Mouse (Mus musculus): ENCODE results near the gene Itpr1. TPM values are rescaled to one million over a fixed set of nuclear protein-coding genes. Genes with fewer than 3 reads are reported as not detected.
A peak's percentile ranks its signal among the peaks of the same experiment; 100 is the strongest.

Itpr1 gene
- polyA plus RNA-seq, 1 experiment from 2014 or later: 7.4 TPM

DNA sequence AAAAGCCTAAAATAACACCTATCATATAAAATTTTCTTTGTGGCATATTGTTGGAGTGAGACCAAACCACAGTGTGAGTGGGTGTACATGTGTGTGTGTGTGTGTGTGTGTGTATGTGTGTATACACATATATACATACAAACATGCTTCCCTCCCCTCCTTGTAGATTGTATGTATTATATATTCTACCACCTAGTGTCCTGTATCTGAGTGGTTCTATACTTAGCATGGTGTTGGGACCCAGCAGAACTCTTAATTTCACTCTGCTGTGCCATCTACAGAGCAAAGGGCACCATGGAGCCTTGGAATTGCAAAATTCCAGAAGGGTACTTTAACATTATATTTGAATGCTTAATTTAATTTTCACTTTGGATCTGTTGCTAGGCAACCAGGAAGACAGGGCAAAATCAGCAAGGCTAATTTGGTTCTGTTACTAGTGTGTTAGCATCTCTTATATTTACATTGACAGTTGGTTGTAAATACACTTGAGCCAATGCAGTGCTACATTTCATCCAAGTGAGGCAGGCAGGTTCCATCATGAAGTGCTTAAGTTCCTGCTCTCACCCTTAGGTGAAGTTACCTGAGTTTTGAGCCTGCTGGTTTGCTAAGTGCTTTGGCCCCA lies 122.4 kb downstream of the Itpr1 start:
- H3K27me3 ChIP-seq: no peaks in the 10 kb centered on the region
- no peak overlapping the region for H3K27ac ChIP-seq (replicated peaks)
- no peaks in the 10 kb centered on the region for H3K9me3 ChIP-seq
- H3K36me3 ChIP-seq: no peaks in the 10 kb centered on the region
- ATAC-seq (ENCODE audit: low FRiP score, low read depth): no peak
- no peaks in the 10 kb centered on the region for H3K4me1 ChIP-seq
- H3K4me2 ChIP-seq (replicated peaks): no peak overlapping the region
- H3K9ac ChIP-seq (replicated peaks): no peak overlapping the region
- H3K4me3 ChIP-seq: no peak overlapping the region

DNA sequence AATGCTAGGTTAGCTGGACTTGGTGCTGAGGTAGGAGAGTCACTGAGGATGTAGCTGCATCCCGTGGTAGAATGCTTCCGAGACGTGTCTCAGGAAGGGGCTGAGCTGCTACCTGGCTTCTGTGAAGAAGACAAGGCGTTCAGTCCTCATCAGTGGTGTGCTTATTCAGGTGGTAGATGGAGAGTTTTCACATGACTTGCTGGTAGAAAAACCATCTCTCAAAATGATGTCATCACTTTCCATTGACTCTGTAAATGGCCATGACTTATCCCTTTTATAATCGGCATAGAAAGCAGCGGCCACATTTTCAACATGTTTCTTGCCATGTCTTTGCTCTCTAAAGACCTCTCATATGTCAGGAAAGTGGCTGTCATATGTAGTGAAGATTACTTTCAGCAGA lies 123.6 kb downstream of the Itpr1 start:
- Histone ChIP-seq H3K36me3 (no peaks in the 10 kb centered on the region), H3K9ac (replicated peaks) (no peak overlapping the region), H3K4me2 (replicated peaks) (no peak overlapping the region), H3K27ac (replicated peaks) (no peak overlapping the region), H3K27me3 (no peaks in the 10 kb centered on the region), H3K4me1 (no peaks in the 10 kb centered on the region), H3K9me3 (no peaks in the 10 kb centered on the region), H3K4me3 (no peak overlapping the region)
- 90% methylated on average over 6 of the region's 6 CpGs for WGBS
- ATAC-seq (ENCODE audit: low FRiP score, low read depth): no peak

DNA sequence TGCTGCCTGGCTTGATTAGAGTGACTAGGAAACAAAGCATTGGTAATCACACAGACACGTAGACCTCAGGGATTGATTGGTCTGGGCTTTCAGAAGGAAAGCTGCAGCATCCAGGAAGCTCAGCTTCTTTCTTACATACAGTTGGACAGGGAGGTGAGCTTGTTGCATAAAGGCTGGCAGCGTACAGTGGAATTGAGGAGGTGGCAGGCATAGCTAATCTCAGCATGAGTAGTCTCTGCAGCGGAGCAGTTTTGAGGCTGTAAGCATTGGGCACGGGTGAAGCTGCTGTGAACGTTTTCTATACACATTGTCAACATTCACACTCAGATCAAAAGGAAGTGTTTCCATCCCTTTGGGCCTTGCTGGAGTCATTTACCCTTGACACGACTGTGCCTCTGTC lies 124.4 kb downstream of the Itpr1 start:
- ATAC-seq (ENCODE audit: low FRiP score, low read depth): no peak
- Histone ChIP-seq H3K4me2 (replicated peaks) (no peak overlapping the region), H3K36me3 (no peaks in the 10 kb centered on the region), H3K4me3 (no peak overlapping the region), H3K9me3 (no peaks in the 10 kb centered on the region), H3K27ac (replicated peaks) (no peak overlapping the region), H3K9ac (replicated peaks) (no peak overlapping the region), H3K4me1 (no peaks in the 10 kb centered on the region), H3K27me3 (no peaks in the 10 kb centered on the region)
- 78% methylated on average over 6 of the region's 6 CpGs for WGBS

DNA sequence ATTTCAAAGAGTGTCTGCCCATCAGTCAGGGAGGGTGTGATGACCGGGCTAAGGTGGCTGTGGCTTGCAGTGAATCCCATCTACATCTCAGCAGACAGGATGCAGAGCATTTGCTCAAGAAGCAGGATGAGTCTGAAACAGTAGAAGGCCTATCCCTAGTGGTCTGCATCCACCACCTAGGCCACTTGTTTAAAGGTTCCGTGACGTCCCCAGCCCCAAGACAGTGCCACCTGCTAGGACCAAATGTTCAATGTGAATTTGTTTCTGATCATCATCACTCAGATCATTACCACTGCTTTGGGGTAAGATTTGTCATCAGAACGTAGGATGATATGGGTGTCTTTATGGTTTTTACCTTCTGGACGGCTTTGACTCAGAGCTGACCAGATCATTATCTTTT lies 125.5 kb downstream of the Itpr1 start:
- no peak overlapping the region for H3K4me3 ChIP-seq
- no peaks in the 10 kb centered on the region for H3K36me3 ChIP-seq
- H3K27ac ChIP-seq (replicated peaks): no peak overlapping the region
- no peak overlapping the region for H3K4me2 ChIP-seq (replicated peaks)
- no peaks in the 10 kb centered on the region for H3K27me3 ChIP-seq
- WGBS: 97% methylated on average over 5 of the region's 5 CpGs
- no peaks in the 10 kb centered on the region for H3K9me3 ChIP-seq
- no peak for ATAC-seq (ENCODE audit: low FRiP score, low read depth)
- no peaks in the 10 kb centered on the region for H3K4me1 ChIP-seq
- no peak overlapping the region for H3K9ac ChIP-seq (replicated peaks)

DNA sequence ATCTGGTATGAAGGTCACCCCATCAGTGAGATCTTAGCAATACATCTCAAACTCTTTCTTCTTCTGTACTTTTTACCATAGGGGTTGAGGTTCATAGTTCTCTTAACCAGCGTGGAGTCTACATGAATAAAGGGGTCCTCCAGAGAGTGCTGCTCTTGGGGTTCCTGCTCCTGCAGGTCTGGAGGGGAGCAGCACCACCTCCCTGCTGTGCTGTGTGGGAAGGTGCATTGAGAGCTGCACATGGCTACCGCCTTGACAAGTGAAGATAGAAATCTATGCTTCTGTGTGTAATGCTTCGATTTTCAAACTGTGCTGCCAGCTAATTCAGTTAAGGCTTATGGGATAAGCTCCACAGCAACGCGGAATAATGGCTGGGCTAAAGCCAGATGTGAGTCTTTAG lies 130.1 kb downstream of the Itpr1 start:
- no peaks in the 10 kb centered on the region for H3K4me1 ChIP-seq
- H3K27me3 ChIP-seq: no peaks in the 10 kb centered on the region
- H3K27ac ChIP-seq (replicated peaks): no peak overlapping the region
- WGBS: 79% methylated on average over 5 of the region's 5 CpGs
- no peak overlapping the region for H3K4me2 ChIP-seq (replicated peaks)
- no peaks in the 10 kb centered on the region for H3K36me3 ChIP-seq
- no peak overlapping the region for H3K4me3 ChIP-seq
- H3K9me3 ChIP-seq: no peaks in the 10 kb centered on the region
- no peak for ATAC-seq (ENCODE audit: low FRiP score, low read depth)
- H3K9ac ChIP-seq (replicated peaks): no peak overlapping the region

DNA sequence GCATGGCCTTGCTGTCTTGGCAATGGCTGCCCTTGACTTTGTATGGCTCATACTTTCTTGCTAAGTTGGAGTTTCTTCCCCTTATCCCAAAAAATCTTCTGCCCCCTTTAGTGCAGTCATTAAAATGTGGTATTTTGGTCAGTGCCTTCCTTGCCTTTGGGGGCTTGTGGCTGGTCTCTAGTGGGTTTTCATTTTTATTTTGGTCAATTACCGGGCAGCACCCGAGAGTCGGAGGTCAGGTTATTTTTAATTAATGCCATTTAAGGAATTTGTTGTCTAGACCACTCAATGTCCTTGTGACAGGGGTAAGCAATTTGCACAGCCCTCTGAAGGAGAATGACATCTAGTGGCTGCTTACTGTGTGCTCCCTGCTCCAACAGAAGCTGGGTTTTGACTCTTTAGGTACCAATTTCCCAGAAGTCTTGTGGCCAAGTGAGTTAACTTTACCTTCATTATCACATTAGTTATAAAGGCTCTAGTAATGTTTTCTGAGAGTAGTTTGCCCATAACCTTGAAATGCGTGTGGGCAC lies 130.9 kb downstream of the Itpr1 start:
- no peak for ATAC-seq (ENCODE audit: low FRiP score, low read depth)
- WGBS: 82% methylated on average over 4 of the region's 4 CpGs
- Histone ChIP-seq H3K27me3 (no peaks in the 10 kb centered on the region), H3K9ac (replicated peaks) (no peak overlapping the region), H3K4me2 (replicated peaks) (no peak overlapping the region), H3K4me3 (no peak overlapping the region), H3K36me3 (no peaks in the 10 kb centered on the region), H3K9me3 (no peaks in the 10 kb centered on the region), H3K27ac (replicated peaks) (no peak overlapping the region), H3K4me1 (no peaks in the 10 kb centered on the region)

DNA sequence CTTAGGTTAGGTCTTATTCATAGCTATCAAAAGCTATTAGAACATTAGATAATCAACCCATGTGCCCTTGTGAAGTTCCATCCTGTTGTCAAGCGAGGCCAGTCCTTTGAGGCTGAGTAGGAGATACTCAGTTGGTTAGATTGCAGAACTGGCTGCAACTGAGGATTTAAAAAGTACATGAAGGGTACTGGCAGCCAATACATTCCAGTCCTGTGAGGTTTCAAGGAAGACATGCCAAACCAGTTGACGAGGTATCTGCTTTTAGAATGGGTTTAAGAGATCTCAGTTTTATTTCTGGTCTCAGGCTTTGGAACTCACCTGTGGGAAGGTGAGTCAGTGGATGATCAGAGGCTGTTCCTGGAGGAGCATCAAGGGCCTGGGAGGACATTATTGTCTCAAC lies 137.9 kb downstream of the Itpr1 start:
- Histone ChIP-seq H3K4me2 (replicated peaks) (no peak overlapping the region), H3K9me3 (no peaks in the 10 kb centered on the region), H3K4me3 (no peak overlapping the region), H3K27me3 (no peaks in the 10 kb centered on the region), H3K4me1 (0 out of 2 replicates have a peak, but pooled peaks cover 6% of the 10 kb centered on the region), H3K9ac (replicated peaks) (no peak overlapping the region), H3K36me3 (no peaks in the 10 kb centered on the region), H3K27ac (replicated peaks) (no peak overlapping the region)
- no peak for ATAC-seq (ENCODE audit: low FRiP score, low read depth)
- WGBS: 89% methylated on average over 2 of the region's 2 CpGs

DNA sequence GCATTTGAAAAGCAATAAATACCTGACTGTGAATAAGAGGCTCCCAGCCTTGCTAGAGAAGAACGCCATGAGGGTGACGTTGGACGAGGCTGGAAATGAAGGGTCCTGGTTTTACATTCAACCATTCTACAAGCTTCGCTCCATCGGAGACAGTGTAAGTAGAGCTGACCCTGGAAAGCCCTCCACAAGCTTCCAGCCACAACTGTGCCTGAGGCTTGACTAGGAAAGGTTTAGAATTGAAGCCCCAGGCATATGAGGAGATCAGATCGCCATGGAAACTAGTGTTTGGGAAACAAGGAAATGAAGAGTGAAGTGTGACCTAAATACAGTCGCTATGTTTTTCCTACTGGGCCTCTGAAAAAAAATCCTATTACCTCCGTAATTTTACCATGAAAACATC lies 139.1 kb downstream of the Itpr1 start:
- H3K27ac ChIP-seq (replicated peaks): no peak overlapping the region
- no peak overlapping the region for H3K4me3 ChIP-seq
- H3K9ac ChIP-seq (replicated peaks): no peak overlapping the region
- 78% methylated on average over 8 of the region's 8 CpGs for WGBS
- 0 out of 2 replicates have a peak, but pooled peaks have one; percentile 6 for ATAC-seq (ENCODE audit: low FRiP score, low read depth)
- H3K4me2 ChIP-seq (replicated peaks): no peak overlapping the region
- H3K36me3 ChIP-seq: no peaks in the 10 kb centered on the region
- H3K27me3 ChIP-seq: no peaks in the 10 kb centered on the region
- 0 out of 2 replicates have a peak, but pooled peaks cover 6% of the 10 kb centered on the region for H3K4me1 ChIP-seq
- no peaks in the 10 kb centered on the region for H3K9me3 ChIP-seq

DNA sequence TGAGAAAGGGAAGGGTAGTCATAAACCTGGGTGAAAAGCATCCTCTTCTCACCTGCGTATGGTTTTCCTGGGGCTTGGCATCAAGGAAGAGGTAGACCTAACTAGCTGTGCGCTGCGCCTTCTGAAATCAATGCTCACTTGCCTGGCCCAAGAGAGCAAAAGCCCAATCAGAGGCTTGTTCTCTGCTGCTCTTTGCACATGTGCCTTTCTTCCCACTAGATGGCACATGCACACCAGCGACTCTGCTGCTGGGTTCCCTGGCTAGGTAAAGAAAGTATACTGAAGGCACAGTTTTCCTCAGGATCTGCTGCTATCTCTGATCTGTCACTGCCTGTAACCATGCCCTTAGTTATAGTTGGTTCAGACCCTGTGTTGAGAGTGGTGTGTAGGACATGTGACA lies 154.5 kb downstream of the Itpr1 start:
- Histone ChIP-seq H3K4me1 (no peaks in the 10 kb centered on the region), H3K4me2 (replicated peaks) (no peak overlapping the region), H3K27ac (replicated peaks) (no peak overlapping the region), H3K4me3 (no peak overlapping the region), H3K36me3 (0 out of 2 replicates have a peak, but pooled peaks cover 3% of the 10 kb centered on the region), H3K9ac (replicated peaks) (no peak overlapping the region), H3K9me3 (no peaks in the 10 kb centered on the region), H3K27me3 (no peaks in the 10 kb centered on the region)
- 0 out of 2 replicates have a peak, but pooled peaks have one; percentile 12 for ATAC-seq (ENCODE audit: low FRiP score, low read depth)
- 90% methylated on average over 4 of the region's 4 CpGs for WGBS

DNA sequence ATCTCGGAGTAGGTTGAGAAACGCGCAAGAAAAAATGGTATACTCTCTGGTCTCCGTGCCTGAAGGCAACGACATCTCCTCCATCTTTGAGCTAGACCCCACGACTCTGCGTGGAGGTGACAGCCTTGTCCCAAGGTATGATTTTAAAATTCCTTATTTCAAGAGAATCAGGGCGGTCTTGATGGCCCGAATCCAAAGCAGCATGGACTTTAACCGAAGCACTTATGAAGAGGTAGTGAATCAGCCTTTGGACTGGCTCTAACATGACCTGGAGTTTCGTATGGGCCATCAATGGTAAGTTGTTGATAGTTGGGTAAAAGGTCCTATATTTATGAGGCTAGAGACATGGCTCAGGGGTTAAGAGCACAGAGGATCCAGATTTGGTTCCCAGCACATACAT lies 156.1 kb downstream of the Itpr1 start:
- no peaks in the 10 kb centered on the region for H3K4me1 ChIP-seq
- H3K27me3 ChIP-seq: no peaks in the 10 kb centered on the region
- H3K4me3 ChIP-seq: no peak overlapping the region
- 94% methylated on average over 11 of the region's 11 CpGs for WGBS
- no peak overlapping the region for H3K4me2 ChIP-seq (replicated peaks)
- no peak overlapping the region for H3K9ac ChIP-seq (replicated peaks)
- 0 out of 2 replicates have a peak, but pooled peaks cover 3% of the 10 kb centered on the region for H3K36me3 ChIP-seq
- no peak for ATAC-seq (ENCODE audit: low FRiP score, low read depth)
- H3K27ac ChIP-seq (replicated peaks): no peak overlapping the region
- no peaks in the 10 kb centered on the region for H3K9me3 ChIP-seq

DNA sequence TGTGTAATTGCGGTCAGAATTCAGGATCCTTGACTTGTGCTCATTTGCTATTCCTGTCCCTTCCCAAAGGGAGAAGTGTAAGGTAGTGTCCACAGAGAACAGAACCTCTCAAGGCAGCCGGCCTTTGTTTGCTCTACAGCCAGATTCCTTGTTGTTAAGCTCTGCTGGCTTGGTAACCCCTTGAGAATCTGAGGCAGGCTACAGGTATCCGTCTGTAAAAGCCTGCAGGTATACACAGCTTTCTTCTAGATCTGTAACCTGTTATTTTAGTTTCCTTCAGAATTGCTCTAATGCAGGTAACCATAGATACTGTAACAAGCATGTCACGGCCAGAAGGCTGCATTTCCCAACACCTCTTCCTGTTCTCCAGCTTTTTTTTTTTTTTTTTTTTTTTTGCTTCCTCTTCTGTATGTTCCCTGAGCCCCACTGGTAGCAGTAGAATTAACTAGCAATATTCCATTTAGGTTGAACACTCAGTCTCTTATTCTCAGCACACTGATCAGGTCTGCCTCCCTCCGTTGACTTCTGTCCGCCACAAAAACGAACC lies 158.5 kb downstream of the Itpr1 start:
- WGBS: 89% methylated on average over 7 of the region's 7 CpGs
- Histone ChIP-seq H3K4me2 (replicated peaks) (no peak overlapping the region), H3K4me3 (no peak overlapping the region), H3K9ac (replicated peaks) (no peak overlapping the region), H3K27me3 (no peaks in the 10 kb centered on the region), H3K4me1 (no peaks in the 10 kb centered on the region), H3K36me3 (0 out of 2 replicates have a peak, but pooled peaks cover 3% of the 10 kb centered on the region), H3K9me3 (no peaks in the 10 kb centered on the region), H3K27ac (replicated peaks) (no peak overlapping the region)
- ATAC-seq (ENCODE audit: low FRiP score, low read depth): no peak

DNA sequence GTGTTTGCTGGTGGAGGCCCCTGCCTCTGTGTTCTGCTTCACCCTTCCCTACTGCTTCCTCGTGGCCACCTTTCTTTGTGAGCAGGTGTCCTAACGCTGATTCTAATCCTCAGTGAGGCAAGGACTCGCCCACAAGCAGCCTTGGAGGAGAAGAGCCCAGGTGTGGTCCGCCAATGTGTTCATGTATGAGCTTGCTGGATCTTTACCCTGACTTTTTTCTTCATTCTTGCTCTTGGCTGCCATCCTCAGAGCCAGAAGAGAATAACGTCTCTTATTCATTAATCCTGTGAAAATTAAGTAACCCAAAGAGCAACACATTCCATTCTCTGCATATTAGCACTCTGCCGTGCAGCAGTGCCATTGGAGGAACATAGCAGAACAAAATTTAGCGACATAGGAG lies 161.1 kb downstream of the Itpr1 start:
- Histone ChIP-seq H3K9ac (replicated peaks) (no peak overlapping the region), H3K36me3 (0 out of 2 replicates have a peak, but pooled peaks cover 3% of the 10 kb centered on the region), H3K4me2 (replicated peaks) (no peak overlapping the region), H3K27ac (replicated peaks) (no peak overlapping the region), H3K9me3 (no peaks in the 10 kb centered on the region), H3K4me1 (no peaks in the 10 kb centered on the region), H3K4me3 (no peak overlapping the region), H3K27me3 (no peaks in the 10 kb centered on the region)
- no peak for ATAC-seq (ENCODE audit: low FRiP score, low read depth)
- 78% methylated on average over 7 of the region's 7 CpGs for WGBS
